Mouse (Mus musculus) forebrain, embryonic 14.5 days (tissue): Measurements from ENCODE around the gene Olfr561. TPM values are rescaled to one million over a fixed set of nuclear protein-coding genes. Genes with fewer than 3 reads are reported as not detected.

Experiments
- ATAC-seq: fragments of 200-750 bp; cut with Nextera tagmentation; 2 replicates; pipeline ENCODE4 v1.8.0; 2017; ENCODE audit warnings: mild to moderate bottlenecking, moderate library complexity
- DNase-seq: peaks from one replicate; pipeline ENCODE4 v3.0.0-alpha.2; 2015; ENCODE audit warnings: low spot score
- H3K27ac ChIP-seq: fragments of 300-500 bp; sonication (generic); 2 replicates; pipeline ENCODE4 v1.5.1; 2014; ENCODE audit warnings: low read depth, mild to moderate bottlenecking, control low read depth, low read length, moderate library complexity
- H3K27me3 ChIP-seq: fragments of 300-500 bp; sonication (generic); replicated peaks from 2 replicates; pipeline ENCODE4 v1.6.1; 2014; ENCODE audit warnings: low read length, control low read depth, mixed read lengths; ENCODE audit not compliant: control insufficient read depth, insufficient read depth
- H3K36me3 ChIP-seq: fragments of 300-500 bp; sonication (generic); 2 replicates; pipeline ENCODE4 v1.6.1; 2014; ENCODE audit warnings: low read length, control low read depth; ENCODE audit not compliant: control insufficient read depth, insufficient read depth
- H3K4me1 ChIP-seq: fragments of 300-500 bp; sonication (generic); 2 replicates; pipeline ENCODE4 v1.6.1; 2014; ENCODE audit warnings: antibody characterized with exemption, low read length, control low read depth; ENCODE audit not compliant: control insufficient read depth, insufficient read depth
- H3K4me2 ChIP-seq: fragments of 300-500 bp; sonication (generic); 2 replicates; pipeline ENCODE4 v1.6.1; 2014; ENCODE audit warnings: mild to moderate bottlenecking, control low read depth, low read length
- H3K4me3 ChIP-seq: fragments of 300-500 bp; sonication (generic); 2 replicates; pipeline ENCODE4 v1.5.1; 2014; ENCODE audit warnings: low read depth, low read length, control low read depth
- H3K9ac ChIP-seq: fragments of 300-500 bp; sonication (generic); 2 replicates; pipeline ENCODE4 v1.6.1; 2014; ENCODE audit warnings: mild to moderate bottlenecking, low read length, control low read depth, moderate library complexity
- H3K9me3 ChIP-seq: fragments of 300-500 bp; sonication (generic); replicated peaks from 2 replicates; pipeline ENCODE4 v1.6.1; 2016; ENCODE audit warnings: low read length, control low read depth, mixed read lengths; ENCODE audit not compliant: control insufficient read depth
- WGBS: fragments of 180-500 bp; shearing (Covaris S2); extraction: QIAGEN DNeasy Blood & Tissue Kit; methylation state at CpG from one replicate; pipeline ENCODE4 v1.1.7; 2014; 5-methylcytosine and 5-hydroxymethylcytosine counted together
- polyA plus RNA-seq: library from polyadenylated mRNA; unstranded; fragments of >200 nt; fragmentation: Nextera tagmentation; extraction: Ambion mirVana; gene quantifications from 2 replicates; pipeline ENCODE4 v1.2.1, GENCODE M21; 2014

The Olfr561 gene
- not detected in 2 replicates for polyA plus RNA-seq

- Histone ChIP-seq H3K4me3 (no peak within 1 kb of the TSS), H3K9me3 (no peaks in the 10 kb centered on the region), H3K9ac (no peak within 1 kb of the TSS), H3K4me2 (no peak within 1 kb of the TSS), H3K36me3 (no peaks in the 10 kb centered on the region), H3K27ac (no peak within 1 kb of the TSS), H3K27me3 (no peaks in the 10 kb centered on the region), H3K4me1 (no peaks in the 10 kb centered on the region)
- 81% methylated on average over 2 of the region's 2 CpGs for WGBS
- ATAC-seq, result no peak
- DNase-seq, result no peak
Measured at GRCm38 (mm10) chr7:102770921-102771320, at the start of gene Olfr561. Gene Olfr561, plus strand, starts transcription at chr7:102771221.

GRCm38 (mm10) chr7:102727391-102727790 lies 43.6 kb upstream of the Olfr561 start, which contains the start of gene Olfr559:
Gene Olfr559, minus strand, starts transcription at chr7:102727491.
- H3K27me3 ChIP-seq, result no peaks in the 10 kb centered on the region
- no peaks in the 10 kb centered on the region for H3K36me3 ChIP-seq
- ATAC-seq (no peak), DNase-seq (no peak)
- no peak within 1 kb of the TSS for H3K4me2 ChIP-seq
- no peak within 1 kb of the TSS for H3K9ac ChIP-seq
- H3K4me3 ChIP-seq, result no peak within 1 kb of the TSS
- no peak within 1 kb of the TSS for H3K27ac ChIP-seq
- no peaks in the 10 kb centered on the region for H3K4me1 ChIP-seq
- no peaks in the 10 kb centered on the region for H3K9me3 ChIP-seq

GRCm38 (mm10) chr7:102733793-102734192 lies 37.2 kb upstream of the Olfr561 start:
- no peaks in the 10 kb centered on the region for H3K4me1 ChIP-seq

GRCm38 (mm10) chr7:102737705-102738104 lies 33.3 kb upstream of the Olfr561 start:
- H3K4me1 ChIP-seq, result no peaks in the 10 kb centered on the region
- no peaks in the 10 kb centered on the region for H3K9me3 ChIP-seq
- no peak overlapping the region for H3K9ac ChIP-seq
- H3K27ac ChIP-seq, result no peak overlapping the region
- ATAC-seq (no peak), DNase-seq (no peak)
- H3K4me2 ChIP-seq, result no peak overlapping the region
- H3K27me3 ChIP-seq, result no peaks in the 10 kb centered on the region
- H3K36me3 ChIP-seq, result no peaks in the 10 kb centered on the region
- no peak overlapping the region for H3K4me3 ChIP-seq
- WGBS, result 80% methylated on average over 2 of the region's 2 CpGs

More at GRCm38 (mm10) chr7:102733793-102734192, 37.2 kb upstream of the Olfr561 start:
- no peak overlapping the region for H3K9ac ChIP-seq
- ATAC-seq (no peak), DNase-seq (no peak)
- 85% methylated on average over 1 of the region's 1 CpGs for WGBS
- no peak overlapping the region for H3K4me3 ChIP-seq
- no peaks in the 10 kb centered on the region for H3K36me3 ChIP-seq
- no peaks in the 10 kb centered on the region for H3K9me3 ChIP-seq
- no peak overlapping the region for H3K27ac ChIP-seq
- H3K4me2 ChIP-seq, result no peak overlapping the region
- H3K27me3 ChIP-seq, result no peaks in the 10 kb centered on the region

- WGBS, result 22% methylated on average over 1 of the region's 1 CpGs
- ATAC-seq, result no peak
- H3K9ac ChIP-seq, result no peak overlapping the region
- no peaks in the 10 kb centered on the region for H3K4me1 ChIP-seq
- H3K36me3 ChIP-seq, result no peaks in the 10 kb centered on the region
- H3K27me3 ChIP-seq, result no peaks in the 10 kb centered on the region
- H3K4me3 ChIP-seq, result no peak overlapping the region
- DNase-seq, result no peak
- no peak overlapping the region for H3K4me2 ChIP-seq
- no peaks in the 10 kb centered on the region for H3K9me3 ChIP-seq
- H3K27ac ChIP-seq, result no peak overlapping the region
Measured at GRCm38 (mm10) chr7:102752086-102752485, 18.9 kb upstream of the Olfr561 start.

- DNase-seq, result no peak
- Histone ChIP-seq H3K27me3 (no peaks in the 10 kb centered on the region), H3K27ac (no peak within 1 kb of the TSS), H3K4me1 (no peaks in the 10 kb centered on the region), H3K36me3 (no peaks in the 10 kb centered on the region), H3K4me3 (no peak within 1 kb of the TSS), H3K9ac (no peak within 1 kb of the TSS), H3K4me2 (no peak within 1 kb of the TSS), H3K9me3 (no peaks in the 10 kb centered on the region)
- WGBS, result 87% methylated on average over 4 of the region's 4 CpGs
- ATAC-seq, result no peak
Measured at GRCm38 (mm10) chr7:102759266-102759665, 11.8 kb upstream of the Olfr561 start, which contains the start of the genes Olfr560 and Olfr78. Gene Olfr560, minus strand, starts transcription at chr7:102759366. Gene Olfr78, minus strand, starts transcription at chr7:102759471.

- no peaks in the 10 kb centered on the region for H3K9me3 ChIP-seq
- no peaks in the 10 kb centered on the region for H3K36me3 ChIP-seq
- H3K27me3 ChIP-seq, result no peaks in the 10 kb centered on the region
- no peak within 1 kb of the TSS for H3K4me2 ChIP-seq
- H3K4me3 ChIP-seq, result no peak within 1 kb of the TSS
- ATAC-seq (no peak), DNase-seq (no peak)
- H3K4me1 ChIP-seq, result no peaks in the 10 kb centered on the region
- no peak within 1 kb of the TSS for H3K9ac ChIP-seq
- H3K27ac ChIP-seq, result no peak within 1 kb of the TSS
Measured at GRCm38 (mm10) chr7:102803180-102803579, 32.2 kb downstream of the Olfr561 start, which contains the start of gene Olfr564. Gene Olfr564, plus strand, starts transcription at chr7:102803480.

Other genes starting within 250 kb of the Olfr561 start
- gene Olfr547, start 236.5 kb upstream of the Olfr561 start, polyA plus RNA-seq, result not detected in 2 replicates
- gene Olfr548-ps1, start 230.3 kb upstream of the Olfr561 start, polyA plus RNA-seq, result not detected in 2 replicates
- not detected in 2 replicates for gene Olfr549, start 221.4 kb upstream of the Olfr561 start, polyA plus RNA-seq
- not detected in 2 replicates for gene Trim21, start 205.7 kb upstream of the Olfr561 start, polyA plus RNA-seq
- not detected in 2 replicates for gene Olfr550, start 199.8 kb upstream of the Olfr561 start, polyA plus RNA-seq
- not detected in 2 replicates for gene Olfr551, start 179.3 kb upstream of the Olfr561 start, polyA plus RNA-seq
- gene Olfr552, start 173.5 kb upstream of the Olfr561 start, polyA plus RNA-seq, result not detected in 2 replicates
- gene Olfr553, start 153.0 kb upstream of the Olfr561 start, polyA plus RNA-seq, result not detected in 2 replicates
- not detected in 2 replicates for gene Olfr554, start 132.8 kb upstream of the Olfr561 start, polyA plus RNA-seq
- gene Olfr555, start 112.4 kb upstream of the Olfr561 start, polyA plus RNA-seq, result not detected in 2 replicates
- not detected in 2 replicates for gene Olfr556, start 106.3 kb upstream of the Olfr561 start, polyA plus RNA-seq
- 4.4 and 5.8 TPM in 2 replicates for gene Trim68, start 83.9 kb upstream of the Olfr561 start, polyA plus RNA-seq
- gene Olfr557, start 75.3 kb upstream of the Olfr561 start, polyA plus RNA-seq, result not detected in 2 replicates
- not detected in 2 replicates for gene Olfr558, start 69.0 kb upstream of the Olfr561 start, polyA plus RNA-seq
- not detected in 2 replicates for gene Olfr33, start 52.2 kb upstream of the Olfr561 start, polyA plus RNA-seq
- not detected in 2 replicates for gene Olfr559, start 43.7 kb upstream of the Olfr561 start, polyA plus RNA-seq
- gene Olfr560, start 11.9 kb upstream of the Olfr561 start, polyA plus RNA-seq, result not detected in 2 replicates
- gene Olfr78, start 11.8 kb upstream of the Olfr561 start, polyA plus RNA-seq, result 0.06 TPM in 1 of 2 replicates, not detected in the other
- not detected in 2 replicates for gene Olfr564, start 32.3 kb downstream of the Olfr561 start, polyA plus RNA-seq
- not detected in 2 replicates for gene Olfr566, start 87.5 kb downstream of the Olfr561 start, polyA plus RNA-seq
- not detected in 2 replicates for gene Olfr568, start 105.9 kb downstream of the Olfr561 start, polyA plus RNA-seq
- not detected in 2 replicates for gene Olfr569, start 119.7 kb downstream of the Olfr561 start, polyA plus RNA-seq
- 0.15 TPM in 1 of 2 replicates, not detected in the other for gene Olfr570, start 123.4 kb downstream of the Olfr561 start, polyA plus RNA-seq
- not detected in 2 replicates for gene Olfr571, start 146.3 kb downstream of the Olfr561 start, polyA plus RNA-seq
- gene Olfr572, start 153.2 kb downstream of the Olfr561 start, polyA plus RNA-seq, result not detected in 2 replicates
- not detected in 2 replicates for gene Olfr573-ps1, start 171.4 kb downstream of the Olfr561 start, polyA plus RNA-seq
- gene Olfr574, start 177.2 kb downstream of the Olfr561 start, polyA plus RNA-seq, result not detected in 2 replicates
- not detected in 2 replicates for gene Olfr575, start 187.6 kb downstream of the Olfr561 start, polyA plus RNA-seq
- not detected in 2 replicates for gene Olfr576, start 191.4 kb downstream of the Olfr561 start, polyA plus RNA-seq
- gene Olfr577, start 204.7 kb downstream of the Olfr561 start, polyA plus RNA-seq, result not detected in 2 replicates
- gene Olfr578, start 218.1 kb downstream of the Olfr561 start, polyA plus RNA-seq, result not detected in 2 replicates